Mouse (Mus musculus) liver, postnatal 0 days (tissue): Measurements from ENCODE around the gene Hypm.

Experiments
- CTCF ChIP-seq: sonication (generic); IDR thresholded peaks from 2 replicates; pipeline ENCODE4 v1.5.1; 2016; ENCODE audit warnings: antibody characterized with exemption, low read depth
- EP300 ChIP-seq: IDR thresholded peaks from 2 replicates; pipeline ENCODE4 v1.6.1; 2016; ENCODE audit warnings: antibody characterized with exemption, low read depth, mild to moderate bottlenecking

- TF ChIP-seq EP300 (no peak), CTCF (no peak)
These were observed 36.6 kb upstream of the Hypm start for GRCm38 (mm10) chrX:9810101-9810500.
